Mouse (Mus musculus) neural tube, embryonic 10.5 days (tissue): ENCODE measurements around the gene Inhbe.
A peak's percentile ranks its signal among the peaks of the same experiment; 100 is the strongest.
"Not testable (repeated sequence)": the region's sequence is repeated elsewhere in the genome, so short reads cannot be mapped to it uniquely, and the experiment has no call there.

Experiments used
- DNase-seq: peaks from one replicate; pipeline ENCODE4 v3.0.0-alpha.2; 2017; ENCODE audit warnings: low spot score; ENCODE audit errors: extremely low spot score

The Inhbe gene

DNA sequence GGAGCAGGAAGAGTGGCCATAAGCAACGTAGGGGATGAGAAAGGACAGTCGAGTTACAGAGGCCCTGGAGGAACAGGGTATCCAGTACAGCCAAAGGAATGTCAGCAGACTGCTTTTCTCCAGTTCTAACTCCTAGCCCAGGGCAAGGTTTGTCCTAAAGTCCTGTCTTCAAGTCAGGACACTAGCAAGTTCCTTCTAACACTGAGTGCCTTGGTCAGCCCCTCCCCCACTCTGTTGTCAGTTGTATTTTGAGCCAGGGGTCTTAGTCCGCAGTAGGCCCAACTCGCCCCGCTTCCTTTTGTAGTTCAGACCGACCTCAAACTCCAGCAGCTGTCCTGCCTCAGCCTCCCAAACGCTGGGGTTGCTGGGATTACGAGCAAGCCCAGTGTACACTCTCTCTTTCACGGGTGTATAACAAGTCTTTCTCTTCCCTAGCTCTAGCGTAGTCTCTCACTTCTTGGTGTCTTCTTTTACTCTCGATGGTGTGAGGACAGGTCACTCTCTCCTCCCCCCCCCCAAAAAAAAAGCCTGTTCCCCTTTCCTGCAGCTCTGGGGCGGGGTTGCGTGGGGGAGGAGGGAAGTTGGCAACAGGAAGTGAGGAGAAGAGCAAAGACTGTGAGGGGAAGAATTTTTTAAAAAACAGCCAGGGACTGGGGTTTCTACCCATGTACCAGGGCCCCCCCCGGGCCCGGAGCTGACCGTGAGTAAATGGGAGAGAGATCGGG lies 30.9 kb downstream of the Inhbe start:
- DNase-seq = no peak

DNA sequence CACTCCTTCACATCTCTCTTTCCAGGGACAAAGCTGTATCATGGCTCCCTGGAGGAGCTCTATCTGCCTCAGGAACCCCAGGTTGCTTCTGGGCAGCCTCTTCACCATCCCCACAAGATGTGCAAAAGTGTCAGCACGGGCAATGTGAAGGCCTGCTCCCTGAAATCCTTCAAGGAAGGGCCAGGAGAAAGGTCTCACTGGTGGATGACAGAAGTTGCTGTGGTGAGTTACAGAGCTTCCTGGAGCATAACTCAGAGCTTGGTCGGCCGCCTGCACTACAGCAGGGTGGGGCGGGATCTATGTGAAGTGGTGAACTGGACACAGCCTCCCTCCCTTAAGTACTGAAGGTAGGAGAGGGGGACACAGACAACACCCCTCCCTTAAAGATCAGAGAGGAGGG lies 31.5 kb downstream of the Inhbe start:
- no peak for DNase-seq

DNA sequence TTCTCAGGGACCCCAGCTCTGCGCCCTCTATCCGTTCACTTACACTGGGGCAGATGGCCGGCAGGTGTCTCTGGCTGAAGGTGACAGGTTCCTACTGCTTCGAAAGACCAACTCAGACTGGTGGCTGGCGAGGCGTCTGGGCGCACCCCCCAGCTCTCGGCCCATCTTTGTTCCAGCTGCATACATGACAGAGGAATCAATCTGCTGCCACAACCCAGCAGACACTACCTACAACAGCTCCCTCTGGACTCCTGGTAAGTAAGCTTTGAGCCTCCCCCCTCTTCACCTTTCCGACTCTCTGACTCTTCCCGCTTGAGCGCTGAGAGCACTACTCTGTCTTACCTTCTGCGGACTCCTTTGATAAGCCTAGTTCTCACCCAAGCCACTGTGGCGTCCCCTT lies 32.0 kb downstream of the Inhbe start:
- no peak for DNase-seq

DNA sequence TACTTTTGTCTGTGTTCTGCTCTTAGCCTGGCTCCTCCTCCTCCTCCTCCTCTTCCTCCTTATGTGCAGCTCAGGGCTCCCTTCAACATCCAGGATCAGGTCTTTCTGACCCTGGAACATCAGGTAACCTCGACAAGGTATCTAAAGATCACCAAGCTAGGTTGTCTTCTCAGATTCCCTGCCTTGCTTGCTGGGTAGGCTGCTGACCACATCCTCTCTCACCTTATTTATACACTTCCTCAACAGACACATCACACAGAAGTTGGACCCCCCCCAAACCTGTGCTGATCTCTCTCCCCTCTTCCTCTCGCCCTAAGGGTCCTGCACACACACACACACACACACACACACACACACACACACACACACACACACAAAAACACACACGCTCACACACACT lies 32.6 kb downstream of the Inhbe start, which contains the start of gene Arhgap9:
TSS of gene Arhgap9 (plus strand) at position 344 of the 400 bp plus-strand sequence.
- no peak for DNase-seq

DNA sequence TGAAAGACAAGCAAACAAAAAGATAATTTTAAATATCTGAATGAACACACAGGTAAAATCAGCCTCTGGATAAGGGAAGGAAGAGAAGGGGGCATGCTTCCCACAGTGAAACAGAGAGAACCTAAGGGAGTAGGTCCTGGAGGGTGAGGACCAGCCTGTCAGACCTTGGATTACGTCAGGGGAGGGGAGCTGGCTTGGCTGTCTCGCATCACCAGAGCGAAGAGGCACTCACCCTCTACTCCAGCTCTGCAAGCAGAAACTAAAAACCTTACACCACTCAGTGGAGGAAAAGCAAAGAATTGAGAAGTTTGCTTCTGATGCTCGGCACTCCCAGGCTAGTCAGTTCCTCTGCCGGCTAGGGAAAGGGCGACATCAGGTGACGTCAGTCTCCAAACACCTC lies 34.2 kb downstream of the Inhbe start:
- no peak for DNase-seq

DNA sequence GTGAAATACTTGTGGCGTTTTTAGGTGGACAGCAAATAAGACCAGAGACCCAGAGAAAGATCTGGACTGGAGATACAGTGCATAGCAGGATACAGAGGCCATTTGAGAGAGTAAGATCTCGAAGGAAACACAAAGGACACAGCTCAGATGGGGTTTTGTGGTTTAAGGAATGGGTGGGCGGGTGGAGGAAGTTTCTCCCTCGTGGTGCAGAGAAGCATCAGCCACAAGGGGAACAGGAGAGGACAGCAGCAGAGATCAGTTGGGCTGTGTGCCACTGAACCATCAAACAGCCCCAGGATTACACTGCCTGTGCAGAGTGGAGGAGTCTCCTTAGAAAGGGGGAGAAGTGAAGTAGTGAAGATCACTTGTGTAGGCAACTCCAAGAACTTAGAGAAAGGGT lies 36.2 kb downstream of the Inhbe start:
- no peak for DNase-seq

DNA sequence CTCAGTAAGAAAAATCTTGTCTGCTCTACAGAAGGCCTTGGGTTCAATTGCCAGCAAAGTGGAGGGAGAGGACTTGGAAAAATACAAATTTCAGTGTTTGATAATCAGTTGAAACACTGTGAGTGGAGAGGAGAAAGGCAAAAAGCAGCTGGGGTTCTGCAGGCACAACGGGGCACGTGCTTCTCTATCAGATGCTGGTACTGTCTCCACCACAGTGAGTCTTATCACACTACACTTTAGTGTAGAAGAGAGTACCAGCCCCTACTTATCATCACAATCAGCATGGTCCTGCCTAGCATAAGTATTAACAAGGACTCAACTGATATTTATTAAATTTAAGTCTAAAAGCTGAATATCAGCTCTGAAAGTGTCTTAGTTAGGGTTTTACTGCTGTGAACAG lies 36.9 kb downstream of the Inhbe start:
- DNase-seq = no peak

DNA sequence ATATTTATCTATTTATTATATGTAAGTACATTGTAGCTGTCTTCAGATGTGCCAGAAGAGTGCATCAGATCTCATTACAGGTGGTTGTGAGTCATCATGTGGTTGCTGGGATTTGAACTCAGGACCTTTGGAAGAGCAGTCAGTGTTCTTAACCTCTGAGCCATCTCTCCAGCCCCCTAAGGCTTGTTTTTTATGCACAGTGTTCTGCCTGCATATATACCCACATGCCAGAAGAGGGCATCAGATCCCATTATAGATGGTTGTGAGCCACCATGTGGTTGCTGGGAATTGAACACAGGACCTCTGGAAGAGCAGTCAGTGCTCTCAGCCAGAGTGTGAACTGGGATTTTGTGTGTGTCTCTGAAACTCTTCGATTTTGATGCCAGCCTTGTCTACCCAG lies 39.3 kb downstream of the Inhbe start:
- not testable (repeated sequence) for DNase-seq

DNA sequence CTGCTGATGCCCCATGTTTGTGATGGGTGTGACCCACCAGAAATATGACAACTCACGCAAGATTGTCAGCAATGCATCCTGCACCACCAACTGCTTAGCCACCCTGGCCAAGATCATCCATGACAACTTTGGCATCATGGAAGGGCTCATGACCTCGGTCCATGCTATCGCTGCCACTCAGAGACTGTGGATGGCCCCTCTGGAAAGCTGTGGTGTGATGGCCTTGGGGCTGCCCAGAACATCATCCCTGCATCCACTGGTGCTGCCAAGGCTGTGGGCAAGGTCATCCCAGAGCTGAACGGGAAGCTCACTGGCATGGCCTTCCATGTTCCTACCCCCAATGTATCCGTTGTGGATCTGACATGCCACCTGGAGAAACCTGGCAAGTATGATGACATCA lies 40.7 kb downstream of the Inhbe start:
- DNase-seq = not testable (repeated sequence)

DNA sequence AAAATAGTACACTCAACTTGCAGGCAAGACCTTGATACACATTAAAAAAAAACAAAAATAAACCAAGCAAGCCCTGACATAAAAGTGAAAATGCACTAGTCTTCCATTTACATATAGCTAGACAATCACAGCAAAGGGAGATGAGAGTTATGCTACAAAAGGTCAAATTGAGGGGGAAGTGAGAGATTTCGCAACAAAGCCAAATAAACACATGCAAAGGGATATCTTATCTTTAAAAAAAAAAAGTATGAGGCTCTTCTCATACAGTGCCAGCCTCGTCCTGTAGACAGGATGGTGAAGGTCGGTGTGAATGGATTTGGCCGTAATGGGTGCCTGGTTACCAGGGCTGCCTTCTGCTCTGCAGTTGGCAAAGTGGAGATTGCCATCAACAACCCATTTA lies 41.4 kb downstream of the Inhbe start:
- no peak for DNase-seq

DNA sequence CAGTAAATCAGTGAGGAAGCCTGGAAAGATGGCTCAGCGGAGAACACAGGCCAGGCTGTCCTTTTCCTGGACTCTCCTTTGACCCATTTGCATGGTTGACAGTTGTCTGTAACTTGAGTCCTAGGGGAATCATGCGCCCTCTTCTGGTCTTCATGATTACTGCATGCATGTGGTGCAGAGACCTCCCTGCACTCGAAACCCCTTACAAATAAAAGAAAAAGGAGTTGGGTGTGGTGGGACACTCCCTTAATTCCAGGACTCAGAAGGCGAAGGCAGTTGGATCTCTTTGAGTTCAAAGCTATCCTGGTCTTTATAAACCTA lies 41.9 kb downstream of the Inhbe start:
- peak; percentile 89 for DNase-seq

DNA sequence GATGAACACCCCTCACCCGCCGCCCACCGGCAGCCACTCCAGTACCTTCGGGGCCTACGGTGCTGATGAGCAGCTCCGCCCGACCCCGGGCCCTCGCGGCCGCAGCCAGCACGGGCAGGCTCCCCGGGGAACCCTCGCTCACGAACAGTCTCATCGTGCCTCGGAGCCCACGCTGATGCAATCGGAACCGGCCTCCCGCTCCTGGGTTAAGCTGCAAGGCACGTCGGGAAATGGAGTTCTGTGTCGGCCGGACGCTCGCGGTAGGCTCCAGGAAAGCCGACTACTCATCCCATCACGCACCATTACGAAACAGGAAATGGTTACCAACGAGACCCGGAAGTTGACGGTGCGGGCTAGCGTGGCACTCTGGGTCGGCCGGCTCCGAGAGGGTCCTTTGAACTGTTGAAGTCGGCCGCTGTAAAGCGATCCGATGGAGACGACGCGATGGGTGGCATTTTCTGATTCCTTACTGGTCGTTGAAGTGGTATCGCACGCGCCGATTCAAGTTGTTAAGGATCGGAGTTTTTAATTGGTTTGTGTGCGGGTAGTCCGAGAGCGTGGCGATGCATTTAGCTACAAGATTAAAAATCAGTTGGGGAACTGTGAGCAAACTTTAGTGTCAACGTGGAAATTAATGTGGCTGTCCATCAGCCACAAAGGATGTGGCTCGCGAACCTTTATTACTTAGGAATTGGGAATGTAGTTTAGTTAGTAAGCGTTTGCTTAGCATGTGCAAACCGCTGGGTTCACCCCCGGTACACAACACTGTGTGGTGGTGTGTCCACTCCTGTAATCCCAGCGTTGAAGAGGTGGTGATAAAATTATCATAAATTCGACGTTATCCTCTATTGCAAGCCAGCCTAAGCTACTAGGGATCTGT lies 42.5 kb downstream of the Inhbe start, which contains the start of gene Mars:
TSS of gene Mars (minus strand) at position 311 of the 880 bp plus-strand sequence.
- DNase-seq = peak; percentile 93

DNA sequence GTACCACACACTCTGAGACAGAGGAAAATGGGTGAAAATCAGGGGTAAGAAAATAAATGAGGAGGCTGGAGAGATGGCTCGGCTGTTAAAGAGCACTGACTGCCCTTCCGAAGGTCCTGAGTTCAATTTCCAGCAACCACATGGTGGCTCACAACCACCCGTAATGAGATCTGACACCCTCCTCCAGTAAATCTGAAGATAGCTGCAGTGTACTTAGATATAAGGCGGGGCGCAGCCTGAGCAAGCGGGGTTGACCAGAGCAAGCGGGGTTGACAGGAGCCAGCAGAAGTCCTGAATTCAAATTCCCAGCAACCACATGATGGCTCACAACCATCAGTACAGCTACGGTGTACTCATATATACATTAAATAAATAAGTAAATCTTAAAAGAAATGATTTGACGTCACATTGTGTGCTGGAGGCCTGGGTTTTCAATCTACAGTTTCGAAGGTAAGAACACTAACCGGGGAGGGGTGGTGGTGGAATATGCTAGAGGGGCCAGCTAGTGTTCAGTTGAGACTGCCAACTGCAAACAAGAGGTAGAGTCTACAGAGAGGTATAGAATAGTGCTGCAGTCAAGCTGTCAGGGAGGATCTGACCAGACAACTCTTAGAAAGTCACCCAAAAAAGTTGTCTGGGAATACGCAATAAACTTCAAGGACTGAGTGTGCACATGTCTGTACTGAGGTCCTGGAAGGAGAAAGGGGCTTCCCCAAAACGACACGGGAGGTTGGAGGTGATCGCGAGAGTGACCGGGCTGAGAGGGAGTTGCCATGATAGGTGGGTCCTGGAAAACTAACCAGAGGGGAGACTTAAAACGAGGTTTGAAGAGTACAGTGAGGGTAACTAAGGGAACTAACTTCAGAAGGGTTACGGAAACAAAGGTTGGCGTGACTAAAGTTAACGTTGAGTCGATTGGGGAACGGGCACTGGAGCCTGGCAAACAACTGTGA lies 43.4 kb downstream of the Inhbe start:
- DNase-seq = no peak

DNA sequence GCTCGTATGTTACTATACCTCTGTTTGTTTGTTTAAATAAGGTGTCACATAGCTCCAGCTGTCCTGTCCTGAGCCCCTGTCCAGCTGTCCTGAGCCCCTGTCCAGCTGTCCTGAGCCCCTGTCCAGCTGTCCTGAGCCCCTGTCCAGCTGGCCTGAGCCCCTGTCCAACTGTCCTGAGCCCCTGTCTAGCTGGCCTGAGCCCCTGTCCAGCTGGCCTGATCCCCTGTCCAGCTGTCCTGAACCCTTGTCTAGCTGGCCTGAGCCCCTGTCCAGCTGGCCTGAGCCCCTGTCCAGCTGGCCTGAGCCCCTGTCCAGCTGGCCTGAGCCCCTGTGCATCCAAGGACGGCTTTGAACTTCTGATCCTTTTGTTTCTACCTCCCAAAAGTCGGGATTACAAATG lies 45.0 kb downstream of the Inhbe start:
- not testable (repeated sequence) for DNase-seq

DNA sequence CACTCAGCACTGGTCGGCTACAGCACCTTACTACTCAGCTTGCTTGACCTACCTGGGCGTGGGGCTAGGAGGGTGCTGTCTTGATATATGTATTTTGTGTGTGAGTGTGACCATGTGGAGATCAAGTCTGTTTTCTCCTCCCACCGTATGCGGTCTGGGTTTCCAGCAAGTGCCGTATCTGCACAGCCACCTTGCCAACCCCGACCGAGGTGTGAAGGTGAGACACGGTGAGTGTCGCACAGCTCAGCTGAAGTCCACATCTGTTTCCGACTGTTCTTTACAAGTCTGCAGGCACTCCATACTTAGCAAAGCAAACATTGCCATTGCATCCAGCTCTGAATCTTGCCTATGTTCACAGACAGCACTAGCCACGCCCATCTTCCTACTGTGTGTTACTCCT lies 51.1 kb downstream of the Inhbe start:
- no peak for DNase-seq

DNA sequence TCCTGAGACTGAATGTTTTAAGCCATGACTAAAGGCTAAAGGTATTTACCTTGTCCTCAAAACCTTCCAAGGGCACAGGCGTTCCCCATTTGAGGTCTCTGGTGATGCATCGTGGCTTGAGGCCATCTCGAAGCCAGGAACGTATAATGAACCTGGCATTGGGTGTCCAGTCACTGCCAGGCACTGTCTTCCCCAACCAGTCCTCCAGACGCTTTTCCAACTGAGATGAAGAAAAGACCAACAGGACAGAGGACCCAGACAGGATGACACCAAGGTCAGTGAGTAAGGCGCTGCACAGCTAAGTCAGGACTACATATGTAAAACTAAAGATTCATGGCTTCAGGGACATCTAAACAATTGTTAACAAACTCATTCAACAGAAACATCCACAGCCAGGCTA lies 53.9 kb downstream of the Inhbe start:
- DNase-seq = no peak
